Mouse (Mus musculus): ENCODE measurements at regions not wholly inside any gene's neighbourhood (a gene's known extent, or its start where the extent isn't known, plus 50 kb on each side); places are given as distances from the start of the nearest gene placed in this dataset.

DNA sequence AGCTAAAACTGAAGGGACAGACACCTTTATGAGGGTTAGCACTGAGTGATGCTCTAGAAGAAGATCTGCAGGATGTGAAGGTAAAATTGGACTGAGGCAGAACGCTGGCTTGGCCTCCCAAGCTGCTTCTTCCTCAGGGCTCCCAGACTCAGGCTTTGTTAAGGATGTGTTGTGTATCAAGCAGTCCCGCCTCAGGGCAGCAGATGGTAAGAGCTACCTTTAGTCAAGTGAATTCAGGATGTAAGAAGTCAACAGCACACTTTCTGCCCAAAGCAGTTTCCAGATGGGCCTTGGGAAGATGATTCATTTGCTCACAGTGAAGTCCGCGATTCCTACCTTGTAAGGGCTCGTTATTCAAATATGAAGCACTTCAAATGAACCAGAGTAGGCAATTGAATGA, 126.9 kb upstream of the Acsl4 start:
- no peak for TF ChIP-seq CTCF (IDR thresholded peaks at IDR 0.05; ENCODE audit: low read depth, low read length)
- no peak for TF ChIP-seq TAL1 (conservative IDR thresholded peaks at IDR 0.05; ENCODE audit: low read depth, low read length)
- TF ChIP-seq GATA1 (IDR thresholded peaks at IDR 0.05; ENCODE audit: borderline replicate concordance, low read length): no peak
- no peak for TF ChIP-seq POLR2AphosphoS5 (IDR thresholded peaks at IDR 0.05; ENCODE audit: insufficient replicate concordance, low read depth, low read length)
- no peak for TF ChIP-seq GATA2 (IDR thresholded peaks at IDR 0.05; ENCODE audit: borderline replicate concordance, low read depth, low read length)
